ENCODE assay signal across 8 mouse cellular contexts in the genomic region with DNA sequence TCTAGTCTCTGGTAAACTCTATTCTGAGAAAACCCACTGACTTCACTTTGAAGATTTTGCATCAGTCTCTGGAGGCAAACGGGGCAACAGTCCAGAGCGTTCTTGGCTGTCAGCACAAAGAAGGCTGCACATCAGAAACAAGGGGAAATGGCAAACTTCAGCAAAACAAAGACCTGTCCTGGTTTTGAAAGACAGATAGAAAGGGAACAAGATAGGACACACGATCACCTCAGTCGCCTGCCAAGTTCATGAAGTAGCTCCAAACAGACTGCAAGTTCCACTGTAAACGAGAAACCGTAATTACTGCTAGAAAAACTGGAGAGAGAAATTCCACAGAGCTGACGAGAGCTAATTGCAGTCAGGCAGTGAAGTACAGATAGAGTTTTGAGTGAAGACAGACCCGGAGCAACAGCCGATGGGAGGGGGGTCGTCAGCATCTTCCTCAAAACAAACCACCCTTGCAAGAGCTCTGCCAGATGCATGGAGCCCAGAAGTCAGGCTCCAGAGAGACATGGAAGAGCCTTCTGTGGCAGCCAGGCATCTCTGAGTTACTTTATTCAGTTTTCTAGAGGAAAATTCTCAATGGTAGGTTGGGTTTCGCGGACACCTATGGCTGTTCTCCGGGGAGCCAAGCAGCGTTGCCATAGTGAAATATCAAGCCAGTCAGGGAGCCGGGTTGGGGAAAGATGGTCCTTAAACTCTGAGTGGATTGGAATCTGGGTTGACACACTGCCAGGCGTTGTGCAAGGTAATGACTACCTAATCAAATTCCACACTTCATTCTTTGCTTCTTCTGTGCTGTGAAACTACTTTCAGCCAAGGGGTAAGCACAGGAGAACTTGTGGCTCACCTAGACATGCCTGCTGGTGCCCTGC.
DNase-seq lines count a peak whose midpoint lies in the region; ATAC-seq lines count a peak whose summit lies in the region.

No protein-coding gene starts in this region.

- no peak for ATAC-seq in midbrain, embryonic 11.5 days (ENCODE audit: low FRiP score)
- no peak for ATAC-seq in midbrain, embryonic 13.5 days
- ATAC-seq in intestine, embryonic 15.5 days: peak; percentile 69
- ATAC-seq in stomach, embryonic 15.5 days (ENCODE audit: insufficient read depth, low FRiP score, low read depth): peak; percentile 27; the same call in 1 of the 2 replicates

- H3K4me3 ChIP-seq in midbrain, embryonic 11.5 days (ENCODE audit: low read depth, low read length): no peak overlapping the region
- no peak overlapping the region for H3K4me3 ChIP-seq in midbrain, embryonic 13.5 days (replicated peaks)
- no peak overlapping the region for H3K4me3 ChIP-seq in intestine, embryonic 15.5 days (replicated peaks)
- no peak overlapping the region for H3K4me3 ChIP-seq in stomach, embryonic 15.5 days (replicated peaks)

- H3K27me3 ChIP-seq in midbrain, embryonic 11.5 days (ENCODE audit: control insufficient read depth, insufficient read depth, low read length): no peaks in the 10 kb centered on the region
- H3K27me3 ChIP-seq in midbrain, embryonic 13.5 days: no peaks in the 10 kb centered on the region
- H3K27me3 ChIP-seq in intestine, embryonic 15.5 days (replicated peaks): no peaks in the 10 kb centered on the region
- no peaks in the 10 kb centered on the region for H3K27me3 ChIP-seq in stomach, embryonic 15.5 days (replicated peaks)

- DNase-seq in adrenal gland, postnatal 14 days: peak; percentile 34
- no peak for DNase-seq in adrenal gland, postnatal 4 days (ENCODE audit: low spot score in 2 of 2)
- DNase-seq in midbrain, embryonic 11.5 days (ENCODE audit: low spot score, missing footprints): peak; percentile 73
- no peak for DNase-seq in urinary bladder, postnatal 10 days (ENCODE audit: low spot score)
- DNase-seq in adrenal gland, adult 8-10 months: no peak

- H3K9me3 ChIP-seq in midbrain, embryonic 11.5 days (ENCODE audit: control insufficient read depth, low read length): no peaks in the 10 kb centered on the region
- H3K9me3 ChIP-seq in midbrain, embryonic 13.5 days: no peaks in the 10 kb centered on the region
- no peaks in the 10 kb centered on the region for H3K9me3 ChIP-seq in intestine, embryonic 15.5 days
- H3K9me3 ChIP-seq in stomach, embryonic 15.5 days: no peaks in the 10 kb centered on the region

- H3K36me3 ChIP-seq in midbrain, embryonic 11.5 days (ENCODE audit: control insufficient read depth, insufficient read depth, low read length): no peaks in the 10 kb centered on the region
- no peaks in the 10 kb centered on the region for H3K36me3 ChIP-seq in midbrain, embryonic 13.5 days
- H3K36me3 ChIP-seq in intestine, embryonic 15.5 days: no peaks in the 10 kb centered on the region
- no peaks in the 10 kb centered on the region for H3K36me3 ChIP-seq in stomach, embryonic 15.5 days

- H3K4me1 ChIP-seq in midbrain, embryonic 11.5 days (ENCODE audit: control insufficient read depth, insufficient read depth, low read length): peaks cover 2% of the 10 kb centered on the region; the same call in 1 of the 2 replicates
- H3K4me1 ChIP-seq in midbrain, embryonic 13.5 days (replicated peaks): peaks cover 10% of the 10 kb centered on the region
- H3K4me1 ChIP-seq in intestine, embryonic 15.5 days (replicated peaks): no peaks in the 10 kb centered on the region
- no peaks in the 10 kb centered on the region for H3K4me1 ChIP-seq in stomach, embryonic 15.5 days

- H3K4me2 ChIP-seq in midbrain, embryonic 11.5 days: no peak overlapping the region
- H3K4me2 ChIP-seq in midbrain, embryonic 13.5 days (replicated peaks): no peak overlapping the region
- H3K4me2 ChIP-seq in intestine, embryonic 15.5 days (replicated peaks): peak overlapping the region; percentile 28
- 0 out of 2 replicates have a peak overlapping the region, but pooled peaks have one; percentile 1 for H3K4me2 ChIP-seq in stomach, embryonic 15.5 days

- 82% methylated on average over 16 of the region's 16 CpGs for WGBS in midbrain, embryonic 11.5 days
- WGBS in midbrain, embryonic 13.5 days: 71% methylated on average over 16 of the region's 16 CpGs
- 29% methylated on average over 16 of the region's 16 CpGs for WGBS in intestine, embryonic 15.5 days
- WGBS in stomach, embryonic 15.5 days: 39% methylated on average over 16 of the region's 16 CpGs

- no peak overlapping the region for H3K9ac ChIP-seq in midbrain, embryonic 11.5 days (ENCODE audit: low read length)
- H3K9ac ChIP-seq in midbrain, embryonic 13.5 days (replicated peaks): no peak overlapping the region
- no peak overlapping the region for H3K9ac ChIP-seq in intestine, embryonic 15.5 days
- H3K9ac ChIP-seq in stomach, embryonic 15.5 days: no peak overlapping the region

- H3K27ac ChIP-seq in midbrain, embryonic 11.5 days (ENCODE audit: low read depth, low read length): no peak overlapping the region
- no peak overlapping the region for H3K27ac ChIP-seq in midbrain, embryonic 13.5 days
- H3K27ac ChIP-seq in intestine, embryonic 15.5 days: peak overlapping the region; percentile 20; the same call in 1 of the 2 replicates
- peak overlapping the region; percentile 36 for H3K27ac ChIP-seq in stomach, embryonic 15.5 days

Comparison
In these comparisons a context has a peak if more than half of its experiments do, and no peak if none do; other contexts are left out.
1. DNase-seq: peak in adrenal gland, postnatal 14 days (single experiment) and midbrain, embryonic 11.5 days (single experiment); none in adrenal gland, postnatal 4 days (0 of 2), urinary bladder, postnatal 10 days (single experiment) and adrenal gland, adult 8-10 months (single experiment).
2. ATAC-seq: peak in intestine, embryonic 15.5 days (single experiment) and stomach, embryonic 15.5 days (single experiment); none in midbrain, embryonic 11.5 days (single experiment) and midbrain, embryonic 13.5 days (single experiment).
3. H3K27ac ChIP-seq: peak in intestine, embryonic 15.5 days (single experiment) and stomach, embryonic 15.5 days (single experiment); none in midbrain, embryonic 11.5 days (single experiment) and midbrain, embryonic 13.5 days (single experiment).
4. H3K4me2 ChIP-seq: peak in intestine, embryonic 15.5 days (single experiment) and stomach, embryonic 15.5 days (single experiment); none in midbrain, embryonic 11.5 days (single experiment) and midbrain, embryonic 13.5 days (single experiment).